Mouse (Mus musculus) limb, embryonic 10.5 days (tissue): Measurements from ENCODE around the gene Cisd1. TPM values are rescaled to one million over a fixed set of nuclear protein-coding genes. Genes with fewer than 3 reads are reported as not detected.

Experiments
- DNase-seq: peaks from one replicate; pipeline ENCODE4 v3.0.0-alpha.2; 2017; ENCODE audit warnings: low spot score
- H3K27ac ChIP-seq: fragments of 300-500 bp; sonication (generic); 2 replicates; pipeline ENCODE4 v1.5.1; 2016; ENCODE audit warnings: mild to moderate bottlenecking
- H3K27me3 ChIP-seq: fragments of 300-500 bp; sonication (generic); 2 replicates; pipeline ENCODE4 v1.6.1; 2016; ENCODE audit warnings: low read depth, mild to moderate bottlenecking; ENCODE audit not compliant: poor library complexity, severe bottlenecking
- H3K36me3 ChIP-seq: fragments of 300-500 bp; sonication (generic); 2 replicates; pipeline ENCODE4 v1.6.1; 2016; ENCODE audit warnings: mild to moderate bottlenecking, moderate library complexity
- H3K4me1 ChIP-seq: fragments of 300-500 bp; sonication (generic); 2 replicates; pipeline ENCODE4 v1.6.1; 2016
- H3K4me3 ChIP-seq: fragments of 300-500 bp; sonication (generic); 2 replicates; pipeline ENCODE4 v1.5.1; 2016; ENCODE audit warnings: mild to moderate bottlenecking, moderate library complexity
- H3K9me3 ChIP-seq: fragments of 300-500 bp; sonication (generic); replicated peaks from 2 replicates; pipeline ENCODE4 v1.6.1; 2016; ENCODE audit warnings: mild to moderate bottlenecking
- WGBS: fragments of 180-500 bp; shearing (Covaris S2); methylation state at CpG from one replicate; pipeline ENCODE4 v1.1.7; 2016; 5-methylcytosine and 5-hydroxymethylcytosine counted together
- polyA plus RNA-seq: library from polyadenylated mRNA; unstranded; fragments of >200 nt; fragmentation: Nextera tagmentation; extraction: Ambion mirVana; gene quantifications from 2 replicates; pipeline ENCODE4 v1.2.1, GENCODE M21; 2016

Gene Cisd1
- polyA plus RNA-seq, 1 experiment from 2014 or later: 112 TPM

DNA sequence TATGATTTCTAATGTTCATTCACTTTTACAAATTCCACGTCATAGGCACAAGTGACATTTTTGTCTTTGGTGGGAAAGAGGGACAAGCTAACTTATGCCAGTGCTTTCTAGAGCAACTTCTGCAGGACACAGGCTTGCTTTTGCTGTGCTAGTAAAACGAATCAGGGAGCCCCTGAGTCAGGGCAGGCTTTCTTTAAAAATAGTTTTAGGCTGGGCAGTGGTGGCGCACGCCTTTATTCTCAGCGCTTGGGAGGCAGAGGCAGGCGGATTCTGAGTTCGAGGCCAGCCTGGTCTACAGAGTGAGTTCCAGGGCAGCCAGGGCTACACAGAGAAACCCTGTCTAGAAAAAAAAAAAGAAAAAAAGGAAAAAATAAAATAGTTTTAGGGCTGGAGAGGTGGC is 12.8 kb downstream of the Cisd1 start:
- 96% methylated on average over 7 of the region's 7 CpGs for WGBS

GRCm38 (mm10) chr10:71330070-71330469 is 14.7 kb downstream of the Cisd1 start:
- DNase-seq: no peak
- Histone ChIP-seq H3K36me3 (peaks cover 51% of the 10 kb centered on the region), H3K9me3 (no peaks in the 10 kb centered on the region), H3K4me1 (no peaks in the 10 kb centered on the region), H3K27ac (no peak overlapping the region), H3K27me3 (no peaks in the 10 kb centered on the region), H3K4me3 (no peak overlapping the region)
- 95% methylated on average over 12 of the region's 12 CpGs for WGBS

More for the DNA sequence above, 12.8 kb downstream of the Cisd1 start:
- Histone ChIP-seq H3K9me3 (no peaks in the 10 kb centered on the region), H3K4me1 (no peaks in the 10 kb centered on the region), H3K27me3 (no peaks in the 10 kb centered on the region), H3K36me3 (peaks cover 64% of the 10 kb centered on the region), H3K4me3 (no peak overlapping the region), H3K27ac (no peak overlapping the region)
- no peak for DNase-seq

GRCm38 (mm10) chr10:71329295-71329694 is 15.5 kb downstream of the Cisd1 start:
- H3K4me3 ChIP-seq: no peak overlapping the region
- H3K27ac ChIP-seq: no peak overlapping the region
- WGBS: 92% methylated on average over 6 of the region's 6 CpGs
- no peak for DNase-seq
- H3K27me3 ChIP-seq: no peaks in the 10 kb centered on the region
- peaks cover 45% of the 10 kb centered on the region for H3K36me3 ChIP-seq
- no peaks in the 10 kb centered on the region for H3K4me1 ChIP-seq
- H3K9me3 ChIP-seq: no peaks in the 10 kb centered on the region

GRCm38 (mm10) chr10:71328870-71329269 is 15.9 kb downstream of the Cisd1 start:
- DNase-seq: no peak
- H3K27ac ChIP-seq: no peak overlapping the region
- no peaks in the 10 kb centered on the region for H3K27me3 ChIP-seq
- no peak overlapping the region for H3K4me3 ChIP-seq
- 90% methylated on average over 5 of the region's 5 CpGs for WGBS
- peaks cover 40% of the 10 kb centered on the region for H3K36me3 ChIP-seq
- no peaks in the 10 kb centered on the region for H3K4me1 ChIP-seq
- H3K9me3 ChIP-seq: no peaks in the 10 kb centered on the region

DNA sequence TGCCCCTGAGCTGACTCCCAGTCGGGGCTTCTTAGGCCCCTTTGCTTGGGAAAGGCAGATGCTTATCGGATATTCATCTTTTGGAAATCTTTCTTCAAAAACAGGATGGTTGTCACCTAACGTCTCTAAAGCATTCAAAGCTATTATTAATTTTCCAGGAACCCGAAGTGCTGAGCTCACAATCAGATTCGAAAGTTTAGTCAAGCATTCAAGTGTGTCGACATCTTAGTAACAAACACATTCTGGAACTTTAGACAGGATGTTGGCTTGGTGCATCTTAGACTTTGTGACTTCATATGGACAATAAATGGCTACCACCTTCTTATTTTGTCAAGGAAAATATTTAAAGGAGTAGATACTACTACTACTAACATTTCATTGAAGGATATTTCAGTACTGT is 16.4 kb downstream of the Cisd1 start:
- Histone ChIP-seq H3K27me3 (no peaks in the 10 kb centered on the region), H3K4me3 (no peak overlapping the region), H3K4me1 (no peaks in the 10 kb centered on the region), H3K36me3 (peaks cover 36% of the 10 kb centered on the region), H3K9me3 (no peaks in the 10 kb centered on the region), H3K27ac (no peak overlapping the region)
- DNase-seq: no peak
- WGBS: 93% methylated on average over 6 of the region's 6 CpGs

GRCm38 (mm10) chr10:71327386-71327785 is 17.4 kb downstream of the Cisd1 start:
- Histone ChIP-seq H3K9me3 (no peaks in the 10 kb centered on the region), H3K27ac (no peak overlapping the region), H3K36me3 (peaks cover 26% of the 10 kb centered on the region), H3K4me1 (no peaks in the 10 kb centered on the region), H3K4me3 (no peak overlapping the region), H3K27me3 (no peaks in the 10 kb centered on the region)
- 90% methylated on average over 10 of the region's 10 CpGs for WGBS
- DNase-seq: no peak

- DNase-seq: peak; percentile 75
- H3K36me3 ChIP-seq: peaks cover 24% of the 10 kb centered on the region
- no peak overlapping the region for H3K27ac ChIP-seq
- no peaks in the 10 kb centered on the region for H3K27me3 ChIP-seq
- 19% methylated on average over 7 of the region's 7 CpGs for WGBS
- H3K4me1 ChIP-seq: no peaks in the 10 kb centered on the region
- H3K4me3 ChIP-seq: no peak overlapping the region
- H3K9me3 ChIP-seq: no peaks in the 10 kb centered on the region
Measured at GRCm38 (mm10) chr10:71326789-71327188, 18.0 kb downstream of the Cisd1 start.

- no peak for DNase-seq
- H3K27me3 ChIP-seq: no peaks in the 10 kb centered on the region
- H3K27ac ChIP-seq: no peak overlapping the region
- H3K4me3 ChIP-seq: no peak overlapping the region
- no peaks in the 10 kb centered on the region for H3K4me1 ChIP-seq
- H3K36me3 ChIP-seq: peaks cover 24% of the 10 kb centered on the region
- 66% methylated on average over 7 of the region's 7 CpGs for WGBS
- no peaks in the 10 kb centered on the region for H3K9me3 ChIP-seq
Measured at GRCm38 (mm10) chr10:71326123-71326522, 18.6 kb downstream of the Cisd1 start.

GRCm38 (mm10) chr10:71323669-71324068 is 21.1 kb downstream of the Cisd1 start:
- no peaks in the 10 kb centered on the region for H3K27me3 ChIP-seq
- no peaks in the 10 kb centered on the region for H3K4me1 ChIP-seq
- DNase-seq: no peak
- H3K36me3 ChIP-seq: no peaks in the 10 kb centered on the region
- no peak overlapping the region for H3K27ac ChIP-seq
- no peaks in the 10 kb centered on the region for H3K9me3 ChIP-seq
- H3K4me3 ChIP-seq: no peak overlapping the region
- 82% methylated on average over 8 of the region's 8 CpGs for WGBS

DNA sequence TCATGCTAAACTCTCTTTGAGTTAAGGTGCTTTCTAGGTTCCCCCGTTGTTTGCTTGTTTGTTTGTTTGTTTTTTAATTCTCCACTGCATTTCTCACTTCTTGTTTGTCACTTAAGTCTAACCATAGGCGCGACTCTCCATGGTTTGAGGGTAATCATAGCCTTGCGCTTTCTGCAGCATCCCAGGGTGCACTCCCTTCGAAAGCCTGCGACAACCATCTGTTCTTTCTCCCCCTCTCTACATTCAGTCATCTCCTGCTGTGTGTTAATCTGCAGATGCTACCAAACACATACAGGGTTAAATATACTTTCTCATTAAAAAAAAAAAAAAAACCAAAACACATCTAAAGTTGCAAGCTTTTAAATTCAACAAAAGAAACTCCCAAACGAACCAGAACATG is 28.3 kb downstream of the Cisd1 start:
- H3K27me3 ChIP-seq: no peaks in the 10 kb centered on the region
- no peak for DNase-seq
- H3K36me3 ChIP-seq: no peaks in the 10 kb centered on the region
- no peaks in the 10 kb centered on the region for H3K9me3 ChIP-seq
- no peaks in the 10 kb centered on the region for H3K4me1 ChIP-seq
- WGBS: 71% methylated on average over 7 of the region's 7 CpGs
- H3K4me3 ChIP-seq: no peak overlapping the region
- no peak overlapping the region for H3K27ac ChIP-seq

DNA sequence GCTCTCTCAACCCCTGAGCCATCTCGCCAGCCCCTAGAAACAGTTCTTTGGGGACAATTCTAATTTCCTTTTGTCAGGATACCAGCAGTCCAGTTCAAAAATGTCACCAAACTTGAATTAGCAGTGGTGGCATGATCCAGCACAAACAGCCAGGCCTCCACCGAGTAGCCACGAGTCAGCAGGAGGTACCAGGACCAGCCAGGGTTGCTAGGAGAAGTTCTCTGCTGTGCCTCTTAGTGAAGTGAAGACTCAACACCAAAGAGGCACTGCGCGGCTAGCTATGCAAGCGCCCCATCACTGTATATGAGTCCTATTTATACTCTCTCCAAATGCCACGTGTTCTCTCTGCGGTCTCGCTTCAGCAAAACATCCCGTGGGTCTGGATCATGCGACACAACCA is 28.7 kb downstream of the Cisd1 start:
- no peak overlapping the region for H3K4me3 ChIP-seq
- WGBS: 84% methylated on average over 11 of the region's 11 CpGs
- H3K9me3 ChIP-seq: no peaks in the 10 kb centered on the region
- no peaks in the 10 kb centered on the region for H3K36me3 ChIP-seq
- DNase-seq: no peak
- H3K27ac ChIP-seq: no peak overlapping the region
- H3K27me3 ChIP-seq: no peaks in the 10 kb centered on the region
- no peaks in the 10 kb centered on the region for H3K4me1 ChIP-seq

GRCm38 (mm10) chr10:71314596-71314995 is 30.2 kb downstream of the Cisd1 start:
- no peak overlapping the region for H3K4me3 ChIP-seq
- no peaks in the 10 kb centered on the region for H3K4me1 ChIP-seq
- H3K27ac ChIP-seq: no peak overlapping the region
- no peak for DNase-seq
- 67% methylated on average over 3 of the region's 3 CpGs for WGBS
- H3K27me3 ChIP-seq: no peaks in the 10 kb centered on the region
- H3K9me3 ChIP-seq: no peaks in the 10 kb centered on the region
- H3K36me3 ChIP-seq: no peaks in the 10 kb centered on the region

- WGBS: 72% methylated on average over 3 of the region's 3 CpGs
- Histone ChIP-seq H3K9me3 (no peaks in the 10 kb centered on the region), H3K36me3 (no peaks in the 10 kb centered on the region), H3K27ac (no peak overlapping the region), H3K4me3 (no peak overlapping the region), H3K4me1 (no peaks in the 10 kb centered on the region), H3K27me3 (no peaks in the 10 kb centered on the region)
- DNase-seq: no peak
Measured at GRCm38 (mm10) chr10:71310288-71310687, 34.5 kb downstream of the Cisd1 start.

- Histone ChIP-seq H3K4me1 (no peaks in the 10 kb centered on the region), H3K36me3 (no peaks in the 10 kb centered on the region), H3K27ac (no peak overlapping the region), H3K4me3 (no peak overlapping the region), H3K27me3 (no peaks in the 10 kb centered on the region), H3K9me3 (no peaks in the 10 kb centered on the region)
- DNase-seq: no peak
- WGBS: 89% methylated on average over 5 of the region's 5 CpGs
Measured at GRCm38 (mm10) chr10:71308199-71308598, 36.6 kb downstream of the Cisd1 start.
